Mouse (Mus musculus): ENCODE data around the gene Snph.
"Not testable (repeated sequence)": the region's sequence is repeated elsewhere in the genome, so short reads cannot be mapped to it uniquely, and the experiment has no call there.

Snph gene

DNA sequence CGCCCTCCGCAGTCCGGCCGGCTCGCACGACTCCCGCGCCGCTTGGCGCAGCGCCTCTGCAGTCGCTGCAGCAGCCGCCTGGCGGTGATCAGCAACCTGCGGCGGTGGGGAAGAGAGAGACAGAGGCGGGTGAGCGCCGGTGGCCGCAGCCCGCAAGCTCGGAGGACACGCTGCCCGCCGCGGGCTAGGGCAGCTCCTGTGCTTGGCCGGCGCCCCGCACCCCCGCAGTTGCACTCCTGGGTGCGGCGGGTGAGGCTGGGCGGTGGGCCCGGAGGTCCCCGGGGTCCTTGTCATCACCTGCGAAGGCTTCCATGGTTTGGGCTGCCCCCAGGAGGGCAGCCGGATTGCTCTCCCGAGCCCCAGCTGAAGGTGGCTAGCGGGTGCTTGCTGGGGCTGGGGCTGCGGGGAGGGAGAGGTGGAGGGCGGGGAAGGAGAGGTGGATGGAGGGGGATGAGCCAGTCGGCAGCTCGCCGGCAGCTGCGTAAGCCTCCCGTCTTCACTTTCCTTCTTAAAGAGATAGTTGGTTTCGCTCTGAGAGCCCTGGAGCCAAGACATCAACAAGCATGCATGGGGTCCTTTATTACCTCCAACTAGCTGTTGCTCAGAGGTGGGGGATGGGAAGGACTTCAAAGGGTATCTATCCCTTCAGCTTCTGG is at the start of gene Snph:
Snph (minus strand) TSS at position 435 of the 656 bp plus-strand sequence.
- peak; percentile 62 for DNase-seq (ENCODE audit: low spot score)

- no peak for DNase-seq (ENCODE audit: low spot score)
These were observed 43.8 kb upstream of the Snph start for GRCm38 (mm10) chr2:151676234-151676633.

- DNase-seq (ENCODE audit: low spot score): no peak
These were observed 38.6 kb upstream of the Snph start for GRCm38 (mm10) chr2:151670968-151671329.

- no peak for DNase-seq (ENCODE audit: low spot score)
These were observed 37.9 kb upstream of the Snph start for GRCm38 (mm10) chr2:151670026-151670967.

GRCm38 (mm10) chr2:151668433-151668832 is 36.0 kb upstream of the Snph start, which contains the start of gene Rad21l:
Gene Rad21l, minus strand, starts transcription at chr2:151668533.
- no peak for DNase-seq (ENCODE audit: low spot score)

DNA sequence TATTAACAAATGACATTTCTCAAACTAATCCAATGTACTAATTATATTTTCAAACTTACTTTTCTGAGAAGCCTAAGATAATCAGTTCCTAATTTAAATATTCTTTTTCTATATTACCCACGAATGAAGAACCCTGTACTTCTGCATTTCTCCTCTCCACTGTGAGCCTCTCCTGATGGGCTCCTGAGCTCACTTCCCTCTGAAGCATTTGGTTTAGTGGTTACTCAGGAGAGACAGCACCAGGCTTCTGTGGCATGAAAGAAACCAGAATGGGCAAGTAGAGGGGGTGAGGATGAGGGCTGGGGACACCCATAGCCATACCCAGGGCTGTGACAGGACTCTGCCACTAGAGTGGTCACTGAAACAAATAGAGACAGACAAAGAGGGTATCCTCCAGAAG is 19.7 kb upstream of the Snph start:
- DNase-seq (ENCODE audit: low spot score): no peak

DNA sequence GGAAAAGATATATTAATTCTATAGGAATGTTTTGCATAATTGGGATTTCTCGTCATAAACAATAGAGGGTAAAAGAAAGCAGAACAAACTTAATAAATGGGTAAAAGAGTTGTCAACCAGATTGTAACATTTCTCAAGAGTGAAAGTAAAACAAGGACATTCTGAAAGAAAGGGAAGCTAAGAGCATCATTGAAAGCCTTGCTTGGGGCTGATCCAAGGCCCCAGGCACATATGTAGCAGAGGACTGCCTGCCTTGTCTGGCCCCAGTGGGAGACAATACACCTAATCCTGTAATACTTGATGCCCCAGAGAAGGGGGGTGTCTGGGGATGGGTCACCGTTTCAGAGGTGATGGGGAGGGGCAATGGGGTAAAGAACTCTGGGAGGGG is 3.6 kb upstream of the Snph start:
- DNase-seq (ENCODE audit: low spot score): no peak

DNA sequence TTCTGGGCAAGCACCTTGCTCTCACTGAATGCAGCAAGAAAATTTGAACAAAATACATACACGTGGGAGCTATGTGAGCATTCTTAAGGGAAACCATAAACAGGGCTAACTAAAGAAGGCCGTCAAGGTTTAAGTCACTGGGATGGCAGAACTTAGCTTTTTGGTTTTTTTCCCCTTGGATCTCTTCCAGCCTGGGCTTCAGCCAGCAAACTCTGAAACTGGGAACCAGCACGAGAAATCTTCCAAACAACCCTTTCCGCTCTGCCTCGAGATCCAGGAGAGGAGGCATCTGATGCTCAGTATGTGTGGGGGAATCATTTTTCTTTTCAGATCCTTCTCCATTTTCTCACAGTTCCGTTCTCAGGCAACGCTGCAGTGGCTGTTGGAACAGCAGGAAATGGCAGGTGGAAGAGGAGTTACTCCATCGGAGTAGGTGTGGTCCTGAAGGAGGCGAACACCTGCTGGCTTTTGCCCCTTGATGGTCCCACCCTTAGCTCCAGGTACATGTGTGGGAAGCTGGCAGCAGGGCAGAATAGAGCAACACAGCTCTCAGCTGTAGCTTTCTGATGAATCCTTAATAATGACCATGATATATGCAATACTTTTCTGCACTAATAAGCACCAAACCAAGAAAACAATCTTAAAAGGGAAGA is 3.1 kb upstream of the Snph start:
- DNase-seq (ENCODE audit: low spot score): no peak

- no peak for DNase-seq (ENCODE audit: low spot score)
These were observed 2.5 kb upstream of the Snph start for GRCm38 (mm10) chr2:151634903-151635302.

- no peak for DNase-seq (ENCODE audit: low spot score)
These were observed 589 bp upstream of the Snph start for GRCm38 (mm10) chr2:151632982-151633381.

DNA sequence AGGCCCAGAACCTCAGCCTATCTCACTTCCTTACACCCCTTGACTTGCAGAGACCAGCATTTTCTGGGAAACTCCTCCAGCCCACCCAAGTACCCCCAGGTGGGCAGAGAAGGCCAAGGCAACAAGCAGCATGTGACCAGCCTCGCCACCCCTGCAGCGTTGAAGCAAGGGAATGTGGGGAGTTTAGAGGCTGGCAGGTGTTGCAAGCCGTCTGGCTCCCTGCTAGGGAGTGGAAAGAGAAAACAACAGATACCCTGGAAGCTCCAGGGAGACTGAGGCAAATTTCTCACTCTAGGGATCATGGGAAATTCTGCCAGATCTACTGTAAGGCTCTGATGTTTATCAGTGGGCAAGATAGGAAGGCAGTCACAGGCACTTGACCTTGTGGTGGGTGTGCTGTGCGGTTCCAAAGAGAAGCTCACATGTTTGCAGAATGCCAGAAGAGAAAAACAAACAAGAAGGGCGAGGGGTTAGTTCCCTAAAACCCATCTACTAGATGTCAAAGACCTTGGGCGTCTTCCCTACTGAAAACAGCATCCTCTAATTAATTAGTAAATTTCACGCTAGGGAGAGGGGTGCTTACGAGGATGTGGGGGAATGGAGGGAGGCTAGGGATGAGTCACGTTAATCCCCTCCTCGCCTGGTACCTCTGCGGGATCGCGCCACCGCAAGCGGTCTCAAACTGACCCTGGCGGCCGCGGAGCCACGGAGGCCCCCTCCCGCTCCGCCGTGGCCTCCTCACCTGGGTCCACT is 811 bp downstream of the Snph start:
- no peak for DNase-seq (ENCODE audit: low spot score)

- DNase-seq (ENCODE audit: low spot score): no peak
These were observed 3.1 kb downstream of the Snph start for GRCm38 (mm10) chr2:151629310-151629709.

GRCm38 (mm10) chr2:151628011-151628410 is 4.4 kb downstream of the Snph start:
- DNase-seq (ENCODE audit: low spot score): no peak

GRCm38 (mm10) chr2:151626296-151626695 is 6.1 kb downstream of the Snph start:
- DNase-seq (ENCODE audit: low spot score): no peak

DNA sequence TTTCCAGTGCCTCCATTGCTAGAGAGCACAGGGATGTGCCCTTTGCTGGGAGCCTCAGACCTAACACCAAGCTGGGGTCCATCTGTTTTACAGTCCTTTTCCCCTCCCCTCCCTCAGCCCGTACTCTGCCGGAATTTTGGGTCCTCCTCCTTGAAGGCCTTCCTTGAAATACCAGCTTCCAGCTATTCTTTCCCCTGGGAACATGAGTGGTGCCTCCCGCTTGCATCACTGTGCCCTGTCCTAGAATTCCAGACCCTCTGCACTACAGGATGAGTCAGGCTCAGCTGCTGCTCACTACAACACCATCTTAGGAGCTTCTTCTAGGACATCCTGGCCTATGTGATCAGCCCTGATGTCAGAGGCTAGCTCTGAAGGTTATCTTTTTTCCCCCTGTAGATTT is 8.6 kb downstream of the Snph start:
- no peak for DNase-seq (ENCODE audit: low spot score)

DNA sequence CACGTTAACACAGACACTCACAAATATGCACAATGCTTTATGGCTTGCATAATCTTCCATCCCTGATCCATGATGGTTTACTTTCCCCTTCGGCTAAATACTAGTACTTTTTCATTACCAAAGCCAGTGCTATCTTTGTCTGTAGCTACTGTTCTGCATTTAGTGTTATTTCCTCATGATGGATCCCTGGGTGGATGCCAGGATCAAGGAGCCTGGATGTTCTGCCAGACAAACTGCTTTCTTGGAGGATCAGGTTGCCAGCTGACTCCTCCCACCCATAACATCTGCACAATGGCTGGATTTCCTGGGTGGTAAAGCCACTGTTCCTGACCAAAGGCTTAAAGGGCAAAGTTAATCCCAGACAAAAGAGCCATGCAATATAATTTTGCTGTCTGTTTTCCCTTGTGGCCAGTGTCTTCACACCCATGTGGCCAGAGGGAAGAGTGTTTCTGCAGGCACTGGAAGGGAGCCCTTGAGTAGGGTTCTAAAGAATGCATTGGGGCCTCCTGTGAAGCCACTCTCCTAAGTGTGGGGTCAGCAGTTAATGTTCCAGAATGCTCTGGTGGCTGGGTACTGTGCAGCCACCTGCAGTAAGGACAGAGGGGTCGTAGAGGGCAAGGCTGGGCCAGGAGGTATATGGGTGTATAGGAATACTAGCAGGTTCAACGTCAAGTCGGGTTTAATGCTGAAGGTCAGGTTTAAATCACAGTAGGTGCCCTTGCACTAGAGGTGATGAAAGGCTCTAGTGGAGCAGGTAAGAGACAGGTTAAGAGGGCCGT is 15.7 kb downstream of the Snph start:
- DNase-seq (ENCODE audit: low spot score): no peak

- DNase-seq (ENCODE audit: low spot score): not testable (repeated sequence)
These were observed 16.6 kb downstream of the Snph start for GRCm38 (mm10) chr2:151615779-151616178.

DNA sequence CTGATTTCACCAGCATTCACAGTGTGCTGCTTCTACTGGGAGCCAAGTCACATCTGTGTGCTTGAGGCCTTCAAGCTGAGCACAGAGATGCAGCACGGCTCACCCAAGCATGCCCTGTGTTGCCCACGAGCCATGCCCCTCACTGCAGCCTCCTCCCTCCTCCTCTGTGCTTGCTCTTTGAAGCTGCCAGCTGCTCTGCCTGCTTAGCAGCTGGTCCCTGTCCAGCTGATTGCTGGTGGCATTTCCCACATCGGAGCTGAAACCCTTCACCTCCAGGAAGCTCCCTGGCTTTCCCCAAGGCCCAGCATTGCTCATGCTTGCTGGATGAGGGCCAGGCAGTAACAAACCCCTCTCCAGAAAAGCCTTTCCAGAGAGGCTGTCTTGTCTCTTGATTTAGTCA is 22.4 kb downstream of the Snph start:
- no peak for DNase-seq (ENCODE audit: low spot score)

- no peak for DNase-seq (ENCODE audit: low spot score)
These were observed 24.0 kb downstream of the Snph start for GRCm38 (mm10) chr2:151608435-151608834.

DNA sequence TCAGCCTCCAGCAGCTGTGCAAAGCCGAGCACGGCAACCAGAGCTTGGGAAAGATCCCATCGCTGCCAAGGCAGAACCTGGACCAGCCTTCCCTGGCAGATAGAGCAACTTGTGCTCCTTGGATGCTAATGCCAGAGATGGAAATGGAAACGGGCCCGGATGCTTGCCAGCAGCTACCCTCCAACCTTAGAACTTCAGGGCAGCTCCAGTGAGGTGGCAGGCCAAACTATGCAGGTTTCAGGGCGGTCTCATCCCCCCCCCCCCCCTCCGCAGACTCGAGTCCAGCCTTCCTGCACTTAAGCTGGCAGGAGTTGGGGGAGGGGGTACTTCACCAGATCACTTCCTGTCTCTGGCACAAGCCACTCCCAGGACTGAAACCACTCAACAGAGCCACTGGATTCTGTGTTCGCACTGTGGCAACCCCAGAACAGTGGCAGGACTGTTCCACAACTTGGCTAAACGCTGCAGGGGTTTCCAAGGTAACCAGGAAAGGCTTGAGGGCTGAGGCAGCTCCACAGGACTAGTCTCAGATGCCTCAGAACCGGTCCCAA is 26.9 kb downstream of the Snph start:
- DNase-seq (ENCODE audit: low spot score): no peak

DNA sequence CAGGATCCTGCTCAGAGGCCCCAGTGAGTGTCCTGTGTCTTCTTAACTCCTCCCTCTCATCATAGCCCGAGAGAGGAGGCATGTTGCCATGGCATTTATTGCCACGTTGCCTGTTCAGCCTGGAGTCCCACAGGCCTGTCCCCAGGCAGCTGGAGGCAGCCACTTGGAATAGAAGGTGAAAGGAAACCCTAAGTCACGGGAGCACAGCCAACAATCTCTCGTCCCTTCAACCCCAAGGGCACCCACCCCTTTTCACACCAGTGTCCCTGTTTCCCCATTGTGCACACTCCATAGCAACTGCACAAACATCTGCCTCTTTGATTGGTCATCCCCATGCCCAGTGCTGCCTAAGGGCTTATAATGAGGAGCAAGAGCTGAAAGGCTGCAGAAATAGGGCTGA is 28.8 kb downstream of the Snph start:
- DNase-seq (ENCODE audit: low spot score): no peak
